Mouse (Mus musculus): ENCODE data around the gene Wdr61.

Wdr61 gene

GRCm38 (mm10) chr9:54683814-54684605 is 50.3 kb downstream of the Wdr61 start:
- no peak for DNase-seq (ENCODE audit: low read depth, low spot score)

GRCm38 (mm10) chr9:54682846-54683245 is 51.5 kb downstream of the Wdr61 start:
- DNase-seq (ENCODE audit: low read depth, low spot score), result no peak

- no peak for DNase-seq (ENCODE audit: low read depth, low spot score)
These were observed 57.8 kb downstream of the Wdr61 start for GRCm38 (mm10) chr9:54676531-54676986.

- no peak for DNase-seq (ENCODE audit: low read depth, low spot score)
These were observed 60.4 kb downstream of the Wdr61 start for GRCm38 (mm10) chr9:54673887-54674286.

- DNase-seq (ENCODE audit: low read depth, low spot score), result no peak
These were observed 62.4 kb downstream of the Wdr61 start for GRCm38 (mm10) chr9:54671962-54672361.

GRCm38 (mm10) chr9:54668455-54668854 is 65.9 kb downstream of the Wdr61 start:
- DNase-seq (ENCODE audit: low read depth, low spot score), result no peak

- no peak for DNase-seq (ENCODE audit: low read depth, low spot score)
These were observed 68.2 kb downstream of the Wdr61 start for GRCm38 (mm10) chr9:54666116-54666515.
